Mouse (Mus musculus) forebrain, embryonic 11.5 days (tissue): ENCODE data around the gene Phospho1. TPM values are rescaled to one million over a fixed set of nuclear protein-coding genes. Genes with fewer than 3 reads are reported as not detected.

Experiments used
- ATAC-seq: fragments of 200-750 bp; cut with Nextera tagmentation; replicated peaks from 2 replicates; pipeline ENCODE4 v1.8.0; 2017; ENCODE audit warnings: moderate TSS enrichment; ENCODE audit not compliant: low FRiP score
- DNase-seq: peaks from one replicate; pipeline ENCODE4 v3.0.0-alpha.2; 2017; ENCODE audit warnings: low spot score
- H3K27ac ChIP-seq: fragments of 300-500 bp; sonication (generic); 2 replicates; pipeline ENCODE4 v1.5.1; 2014; ENCODE audit warnings: low read depth, low read length
- H3K27me3 ChIP-seq: fragments of 300-500 bp; sonication (generic); 2 replicates; pipeline ENCODE4 v1.6.1; 2014; ENCODE audit warnings: mild to moderate bottlenecking, low read length, mixed read lengths; ENCODE audit not compliant: control insufficient read depth, insufficient read depth
- H3K36me3 ChIP-seq: fragments of 300-500 bp; sonication (generic); 2 replicates; pipeline ENCODE4 v1.6.1; 2014; ENCODE audit warnings: mild to moderate bottlenecking, low read length, moderate library complexity, mixed read lengths; ENCODE audit not compliant: control insufficient read depth, insufficient read depth
- H3K4me1 ChIP-seq: fragments of 300-500 bp; sonication (generic); replicated peaks from 2 replicates; pipeline ENCODE4 v1.6.1; 2014; ENCODE audit warnings: low read length, mixed read lengths; ENCODE audit not compliant: control insufficient read depth, insufficient read depth
- H3K4me2 ChIP-seq: fragments of 300-500 bp; sonication (generic); 2 replicates; pipeline ENCODE4 v1.6.1; 2014; ENCODE audit warnings: low read depth, mild to moderate bottlenecking, low read length, moderate library complexity, mixed read lengths; ENCODE audit not compliant: severe bottlenecking
- H3K4me3 ChIP-seq: fragments of 300-500 bp; sonication (generic); 2 replicates; pipeline ENCODE4 v1.5.1; 2014; ENCODE audit warnings: low read depth, low read length
- H3K9ac ChIP-seq: fragments of 300-500 bp; sonication (generic); 2 replicates; pipeline ENCODE4 v1.6.1; 2014; ENCODE audit warnings: low read length
- H3K9me3 ChIP-seq: fragments of 300-500 bp; sonication (generic); 2 replicates; pipeline ENCODE4 v1.6.1; 2016; ENCODE audit warnings: low read length, mixed read lengths; ENCODE audit not compliant: control insufficient read depth
- WGBS: fragments of 180-500 bp; shearing (Covaris S2); extraction: QIAGEN DNeasy Blood & Tissue Kit; methylation state at CpG from one replicate; pipeline ENCODE4 v1.1.7; 2014; 5-methylcytosine and 5-hydroxymethylcytosine counted together
- polyA plus RNA-seq: library from polyadenylated mRNA; unstranded; fragments of >200 nt; fragmentation: Nextera tagmentation; extraction: Ambion mirVana; gene quantifications from 2 replicates; pipeline ENCODE4 v1.2.1, GENCODE M21; 2014

Phospho1 gene
- polyA plus RNA-seq, 1 experiment from 2014 or later, result not detected

DNA sequence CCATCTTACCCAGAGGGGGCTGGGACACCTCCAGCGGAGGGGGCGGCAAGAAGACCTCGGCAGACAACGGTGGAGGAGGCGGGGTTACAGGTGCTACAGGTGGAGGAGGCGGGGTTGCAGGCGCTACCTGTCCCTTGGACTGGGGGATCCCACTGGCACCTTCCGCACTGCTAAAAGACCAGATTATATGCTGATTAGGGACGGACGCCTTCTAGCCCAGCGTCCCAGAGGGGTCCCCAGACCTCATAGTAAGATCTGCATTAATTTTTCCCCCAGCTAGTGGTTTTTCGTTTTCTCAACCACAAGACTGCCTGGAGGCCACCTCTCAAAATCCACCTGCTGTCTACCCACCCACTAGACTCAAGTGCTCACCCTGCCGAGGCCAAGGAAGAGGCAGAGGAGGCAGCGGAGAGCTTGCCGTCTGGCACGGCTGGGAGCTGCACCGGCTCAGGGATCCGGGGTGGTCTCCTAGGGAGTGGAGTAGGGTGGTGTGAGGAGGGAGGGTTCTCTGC, 9.4 kb downstream of the Phospho1 start:
- Histone ChIP-seq H3K27me3 (peaks cover 71% of the 10 kb centered on the region), H3K27ac (no peak overlapping the region), H3K36me3 (no peaks in the 10 kb centered on the region), H3K9ac (no peak overlapping the region), H3K4me2 (no peak overlapping the region), H3K9me3 (no peaks in the 10 kb centered on the region), H3K4me3 (no peak overlapping the region), H3K4me1 (peaks cover 5% of the 10 kb centered on the region; the same call in 1 of the 2 replicates)
- 4% methylated on average over 18 of the region's 18 CpGs for WGBS
- no peak for ATAC-seq
- no peak for DNase-seq

DNA sequence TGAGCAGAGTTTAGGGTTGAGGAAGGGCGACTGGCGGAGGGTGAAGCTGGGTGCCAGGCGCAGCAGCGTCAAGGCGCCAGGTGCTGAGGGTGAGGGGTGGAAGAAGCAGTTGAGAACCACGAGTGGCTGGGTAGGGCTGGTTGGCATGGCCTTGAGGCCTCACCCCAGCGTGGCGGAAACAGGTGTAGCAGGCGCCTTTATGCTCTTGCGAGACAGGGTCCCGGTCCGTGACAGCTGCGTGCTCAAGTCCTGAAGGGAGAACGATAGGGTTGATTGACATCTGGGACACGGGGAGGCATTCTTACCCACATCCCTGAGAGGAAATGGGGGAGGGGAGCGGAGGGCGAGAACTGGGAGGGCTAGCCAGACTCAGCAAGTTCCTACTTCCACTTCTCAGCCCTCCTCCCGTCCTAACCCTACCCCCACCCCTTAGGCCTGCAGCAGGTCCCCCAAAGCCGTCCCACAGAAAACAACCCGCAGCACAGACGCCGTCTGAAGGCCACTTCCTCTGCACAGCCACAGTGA, 9.9 kb downstream of the Phospho1 start:
- Histone ChIP-seq H3K27me3 (peaks cover 66% of the 10 kb centered on the region), H3K4me1 (peaks cover 5% of the 10 kb centered on the region; the same call in 1 of the 2 replicates), H3K9ac (no peak overlapping the region), H3K9me3 (no peaks in the 10 kb centered on the region), H3K36me3 (no peaks in the 10 kb centered on the region), H3K27ac (no peak overlapping the region), H3K4me2 (no peak overlapping the region), H3K4me3 (no peak overlapping the region)
- DNase-seq (no peak), ATAC-seq (no peak)
- WGBS, result 4% methylated on average over 22 of the region's 22 CpGs

- no peak overlapping the region for H3K4me2 ChIP-seq
- H3K4me3 ChIP-seq, result no peak overlapping the region
- H3K9me3 ChIP-seq, result no peaks in the 10 kb centered on the region
- no peaks in the 10 kb centered on the region for H3K36me3 ChIP-seq
- no peak overlapping the region for H3K9ac ChIP-seq
- H3K4me1 ChIP-seq, result peaks cover 5% of the 10 kb centered on the region; the same call in 1 of the 2 replicates
- DNase-seq (no peak), ATAC-seq (no peak)
- WGBS, result 19% methylated on average over 15 of the region's 15 CpGs
- peaks cover 58% of the 10 kb centered on the region for H3K27me3 ChIP-seq
- H3K27ac ChIP-seq, result no peak overlapping the region
Observed at GRCm38 (mm10) chr11:95834742-95835710, 10.7 kb downstream of the Phospho1 start.

GRCm38 (mm10) chr11:95835832-95836231, 11.5 kb downstream of the Phospho1 start:
- ATAC-seq (no peak), DNase-seq (no peak)
- H3K36me3 ChIP-seq, result no peaks in the 10 kb centered on the region
- no peak overlapping the region for H3K27ac ChIP-seq
- H3K4me1 ChIP-seq, result peaks cover 4% of the 10 kb centered on the region; the same call in 1 of the 2 replicates
- no peaks in the 10 kb centered on the region for H3K9me3 ChIP-seq
- no peak overlapping the region for H3K4me3 ChIP-seq
- no peak overlapping the region for H3K9ac ChIP-seq
- H3K4me2 ChIP-seq, result no peak overlapping the region
- 47% methylated on average over 6 of the region's 6 CpGs for WGBS
- H3K27me3 ChIP-seq, result peaks cover 50% of the 10 kb centered on the region

DNA sequence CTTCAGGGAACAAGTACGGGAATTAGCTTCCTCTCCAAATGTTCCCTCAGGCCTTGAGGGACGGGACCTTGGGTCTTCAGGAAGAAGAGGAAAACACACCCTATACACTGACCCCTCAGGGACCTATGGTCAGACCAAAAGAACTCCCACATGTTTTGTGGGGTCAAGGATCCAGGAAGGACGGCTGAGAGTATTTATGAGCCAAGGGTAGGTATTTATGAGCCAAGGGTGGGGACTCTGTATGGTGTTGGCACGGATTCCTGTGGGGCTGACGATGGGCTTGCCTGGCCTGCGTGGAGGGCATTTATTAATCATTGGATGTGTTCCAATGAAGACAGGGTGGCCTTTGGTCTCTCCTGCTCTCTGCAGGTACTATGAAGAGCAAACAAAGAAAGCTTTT, 12.1 kb downstream of the Phospho1 start:
- Histone ChIP-seq H3K27ac (no peak overlapping the region), H3K4me2 (no peak overlapping the region), H3K4me3 (no peak overlapping the region), H3K36me3 (no peaks in the 10 kb centered on the region), H3K9me3 (no peaks in the 10 kb centered on the region), H3K27me3 (peaks cover 45% of the 10 kb centered on the region), H3K9ac (no peak overlapping the region), H3K4me1 (peaks cover 4% of the 10 kb centered on the region; the same call in 1 of the 2 replicates)
- ATAC-seq (no peak), DNase-seq (no peak)
- WGBS, result 78% methylated on average over 6 of the region's 6 CpGs

DNA sequence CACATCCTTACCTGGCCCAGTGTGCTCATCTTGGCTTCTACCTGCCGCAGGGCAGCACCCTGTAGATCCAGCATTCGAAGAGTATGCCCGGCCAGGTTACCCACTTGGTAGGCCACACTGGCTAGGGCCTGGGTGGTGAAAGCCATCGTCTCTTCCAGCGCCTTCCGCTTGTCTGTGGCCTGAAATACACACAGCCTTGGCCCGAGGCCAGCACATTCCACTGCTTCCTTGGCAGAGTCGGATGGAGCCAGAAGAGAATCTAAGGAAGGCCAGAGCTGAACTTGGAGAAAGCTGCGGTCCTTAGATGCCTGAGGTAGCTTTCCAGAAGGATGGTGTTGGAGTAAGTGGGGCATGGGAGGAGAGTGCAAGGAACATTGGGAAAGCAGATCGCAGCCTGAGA, 12.8 kb downstream of the Phospho1 start, which contains the start of gene Gngt2:
Gngt2 (plus strand) TSS at position 158 of the 400 bp plus-strand sequence.
- no peak within 1 kb of the TSS for H3K9ac ChIP-seq
- H3K27ac ChIP-seq, result no peak within 1 kb of the TSS
- H3K9me3 ChIP-seq, result no peaks in the 10 kb centered on the region
- H3K36me3 ChIP-seq, result no peaks in the 10 kb centered on the region
- H3K4me3 ChIP-seq, result no peak within 1 kb of the TSS
- peaks cover 4% of the 10 kb centered on the region; the same call in 1 of the 2 replicates for H3K4me1 ChIP-seq
- DNase-seq, result no peak
- WGBS, result 83% methylated on average over 10 of the region's 10 CpGs
- ATAC-seq, result no peak
- H3K27me3 ChIP-seq, result peaks cover 39% of the 10 kb centered on the region
- H3K4me2 ChIP-seq, result no peak within 1 kb of the TSS

- Histone ChIP-seq H3K27ac (no peak overlapping the region), H3K4me2 (no peak overlapping the region), H3K9ac (no peak overlapping the region), H3K4me3 (no peak overlapping the region), H3K27me3 (peaks cover 24% of the 10 kb centered on the region), H3K9me3 (no peaks in the 10 kb centered on the region), H3K36me3 (no peaks in the 10 kb centered on the region), H3K4me1 (peaks cover 4% of the 10 kb centered on the region; the same call in 1 of the 2 replicates)
- no peak for DNase-seq
- no peak for ATAC-seq
- 74% methylated on average over 4 of the region's 4 CpGs for WGBS
Observed at GRCm38 (mm10) chr11:95838598-95838997, 14.3 kb downstream of the Phospho1 start.

- no peaks in the 10 kb centered on the region for H3K9me3 ChIP-seq
- peaks cover 1% of the 10 kb centered on the region; the same call in 1 of the 2 replicates for H3K4me1 ChIP-seq
- WGBS, result 75% methylated on average over 8 of the region's 8 CpGs
- ATAC-seq (no peak), DNase-seq (no peak)
- H3K27ac ChIP-seq, result no peak overlapping the region
- H3K27me3 ChIP-seq, result peaks cover 17% of the 10 kb centered on the region
- no peak overlapping the region for H3K4me3 ChIP-seq
- H3K4me2 ChIP-seq, result no peak overlapping the region
- H3K9ac ChIP-seq, result no peak overlapping the region
- no peaks in the 10 kb centered on the region for H3K36me3 ChIP-seq
Observed at GRCm38 (mm10) chr11:95838999-95839868, 14.9 kb downstream of the Phospho1 start.
